Comparison of ENCODE assay signal across 28 mouse cellular contexts in the genomic region with DNA sequence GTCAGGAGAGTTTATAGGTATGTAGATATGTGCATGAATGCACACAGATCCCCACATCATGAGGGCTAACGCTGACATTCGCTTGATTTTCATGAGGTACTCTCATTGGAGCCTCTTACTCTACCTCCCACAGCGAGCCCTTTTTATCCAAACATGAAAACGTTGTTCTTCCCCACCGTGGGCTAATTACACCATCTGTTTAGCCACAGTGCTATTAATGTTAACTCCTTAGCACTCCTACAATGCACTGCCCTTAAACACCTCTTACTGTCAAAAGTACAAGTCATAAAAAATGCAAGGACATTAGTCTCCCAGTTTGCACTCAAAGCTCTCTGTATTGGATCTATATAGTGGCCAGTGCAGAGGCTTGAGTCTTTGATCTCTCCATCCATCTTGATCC.
DNase-seq lines count a peak whose midpoint lies in the region; ATAC-seq lines count a peak whose summit lies in the region.
"Had no signal": no experiment of that assay in that cellular context is flagged by ENCODE, and none has a peak within 500 bp of the region (broad histone marks: within the 10 kb centered on the region; RNA-seq: fewer than 3 reads in every experiment).

No protein-coding gene starts in this region.

- no peaks in the 10 kb centered on the region for H3K9me3 ChIP-seq in hindbrain, embryonic 15.5 days
- H3K9me3 ChIP-seq in hindbrain, embryonic 10.5 days = no peaks in the 10 kb centered on the region
- H3K9me3 ChIP-seq: embryonic facial prominence, embryonic 10.5 days; G1E; heart, embryonic 10.5 days; intestine, embryonic 15.5 days; limb, embryonic 12.5 days had no signal

- no peaks in the 10 kb centered on the region; the same call in 1 of the 2 replicates for H3K4me1 ChIP-seq in hindbrain, embryonic 15.5 days (replicated peaks)
- H3K4me1 ChIP-seq in hindbrain, embryonic 10.5 days (replicated peaks) = no peaks in the 10 kb centered on the region
- H3K4me1 ChIP-seq: embryonic facial prominence, embryonic 10.5 days; heart, embryonic 10.5 days; intestine, embryonic 15.5 days had no signal

- no peak overlapping the region for H3K4me3 ChIP-seq in hindbrain, embryonic 15.5 days
- no peak overlapping the region for H3K4me3 ChIP-seq in hindbrain, embryonic 10.5 days
- H3K4me3 ChIP-seq: embryonic facial prominence, embryonic 10.5 days; gastrocnemius, adult 2 months; heart, embryonic 10.5 days; intestine, embryonic 15.5 days; limb, embryonic 12.5 days had no signal

- 53% methylated on average over 5 of the region's 5 CpGs for WGBS in hindbrain, embryonic 15.5 days
- WGBS in hindbrain, embryonic 10.5 days = 74% methylated on average over 5 of the region's 5 CpGs

- H3K36me3 ChIP-seq in hindbrain, embryonic 15.5 days = no peaks in the 10 kb centered on the region
- H3K36me3 ChIP-seq in hindbrain, embryonic 10.5 days = no peaks in the 10 kb centered on the region
- H3K36me3 ChIP-seq: embryonic facial prominence, embryonic 10.5 days; G1E; heart, embryonic 10.5 days; intestine, embryonic 15.5 days; limb, embryonic 12.5 days had no signal

- peak; percentile 25 to 45 for DNase-seq in cerebellum, postnatal 25 days
- no peak for DNase-seq in cerebellum, adult 8-10 months
- no peak for DNase-seq in hindbrain, embryonic 10.5 days (ENCODE audit: low spot score)
- DNase-seq in brain, adult 2 months (ENCODE audit: low read depth, low spot score) = peak; percentile 34
- DNase-seq in forelimb bud, embryonic 11.5 days (ENCODE audit: low read depth, low spot score) = peak; percentile 32
- no peak for DNase-seq in kidney, adult 8-10 months
- DNase-seq: adrenal gland, postnatal 36 days; B cell, adult 2 months; gastrocnemius, adult 2 months; heart, postnatal 4 days; kidney, adult 9 months; kidney, postnatal 14 days; layer of hippocampus, postnatal 36 days; liver, postnatal 0 days; right cerebral cortex, adult 18-20 months; right cerebral cortex, postnatal 4 days; thymus, postnatal 25 days had no signal

- H3K27me3 ChIP-seq in hindbrain, embryonic 15.5 days = no peaks in the 10 kb centered on the region
- no peaks in the 10 kb centered on the region for H3K27me3 ChIP-seq in hindbrain, embryonic 10.5 days (ENCODE audit: insufficient read depth, poor library complexity, severe bottlenecking)
- H3K27me3 ChIP-seq: CH12.LX; intestine, embryonic 15.5 days; limb, embryonic 12.5 days; Patski had no signal

- no peak overlapping the region for H3K9ac ChIP-seq in hindbrain, embryonic 15.5 days
- H3K9ac ChIP-seq: intestine, embryonic 15.5 days; limb, embryonic 12.5 days; liver, postnatal 0 days had no signal

- no peak overlapping the region for H3K27ac ChIP-seq in hindbrain, embryonic 15.5 days (replicated peaks)
- no peak overlapping the region for H3K27ac ChIP-seq in hindbrain, embryonic 10.5 days
- H3K27ac ChIP-seq: embryonic facial prominence, embryonic 10.5 days; gastrocnemius, adult 2 months; heart, embryonic 10.5 days; intestine, embryonic 15.5 days; limb, embryonic 12.5 days; macrophage had no signal

- H3K4me2 ChIP-seq in hindbrain, embryonic 15.5 days = no peak overlapping the region
- H3K4me2 ChIP-seq: intestine, embryonic 15.5 days; limb, embryonic 12.5 days; liver, embryonic 11.5 days had no signal

- 0 out of 2 replicates have a peak, but pooled peaks have one; percentile 24 for ATAC-seq in hindbrain, embryonic 15.5 days (ENCODE audit: low FRiP score, low read depth)
- ATAC-seq: intestine, embryonic 15.5 days; liver, postnatal 0 days; lung, postnatal 0 days; Patski had no signal

Comparison
In these comparisons a context has a peak if more than half of its experiments do, and no peak if none do; other contexts are left out.
1. DNase-seq: peak in cerebellum, postnatal 25 days (2 of 2), brain, adult 2 months (single experiment) and forelimb bud, embryonic 11.5 days (single experiment); none in cerebellum, adult 8-10 months (single experiment), hindbrain, embryonic 10.5 days (single experiment) and kidney, adult 8-10 months (0 of 2).